Mouse (Mus musculus) lung, postnatal 36 days (tissue): Measurements from ENCODE around the gene Mllt3.

Source experiments
- DNase-seq: peaks from one replicate; pipeline ENCODE4 v3.0.0; 2022; ENCODE audit warnings: mixed read lengths

Mllt3 gene

GRCm38 (mm10) chr4:87870563-87870962, 162.6 kb downstream of the Mllt3 start:
- DNase-seq = peak; percentile 29

- no peak for DNase-seq
Observed at GRCm38 (mm10) chr4:87866564-87866963, 166.6 kb downstream of the Mllt3 start.

- no peak for DNase-seq
Observed at GRCm38 (mm10) chr4:87865848-87866247, 167.3 kb downstream of the Mllt3 start.

- DNase-seq = no peak
Observed at GRCm38 (mm10) chr4:87865041-87865440, 168.1 kb downstream of the Mllt3 start.

- no peak for DNase-seq
Observed at GRCm38 (mm10) chr4:87863212-87863611, 170.0 kb downstream of the Mllt3 start.

- DNase-seq = no peak
Observed at GRCm38 (mm10) chr4:87860723-87861122, 172.4 kb downstream of the Mllt3 start.

- DNase-seq = no peak
Observed at GRCm38 (mm10) chr4:87859148-87859547, 174.0 kb downstream of the Mllt3 start.

GRCm38 (mm10) chr4:87857982-87858381, 175.2 kb downstream of the Mllt3 start:
- DNase-seq = no peak

GRCm38 (mm10) chr4:87852461-87852860, 180.7 kb downstream of the Mllt3 start:
- DNase-seq = peak; percentile 23

GRCm38 (mm10) chr4:87850051-87850450, 183.1 kb downstream of the Mllt3 start:
- DNase-seq = no peak

GRCm38 (mm10) chr4:87844668-87845210, 188.4 kb downstream of the Mllt3 start:
- DNase-seq = no peak

- no peak for DNase-seq
Observed at GRCm38 (mm10) chr4:87840210-87840910, 192.8 kb downstream of the Mllt3 start.

GRCm38 (mm10) chr4:87838716-87839115, 194.4 kb downstream of the Mllt3 start:
- no peak for DNase-seq

- DNase-seq = no peak
Observed at GRCm38 (mm10) chr4:87837471-87838361, 195.4 kb downstream of the Mllt3 start.

- no peak for DNase-seq
Observed at GRCm38 (mm10) chr4:87836257-87836656, 196.9 kb downstream of the Mllt3 start.

- no peak for DNase-seq
Observed at GRCm38 (mm10) chr4:87835191-87835590, 198.0 kb downstream of the Mllt3 start.

- DNase-seq = no peak
Observed at GRCm38 (mm10) chr4:87834310-87834709, 198.9 kb downstream of the Mllt3 start.

GRCm38 (mm10) chr4:87830794-87831306, 202.3 kb downstream of the Mllt3 start:
- DNase-seq = no peak

- DNase-seq = no peak
Observed at GRCm38 (mm10) chr4:87829426-87830063, 203.6 kb downstream of the Mllt3 start.

GRCm38 (mm10) chr4:87826336-87826735, 206.8 kb downstream of the Mllt3 start:
- peak; percentile 4 for DNase-seq

- peak; percentile 11 for DNase-seq
Observed at GRCm38 (mm10) chr4:87823623-87824022, 209.5 kb downstream of the Mllt3 start.

- no peak for DNase-seq
Observed at GRCm38 (mm10) chr4:87823191-87823590, 210.0 kb downstream of the Mllt3 start.

GRCm38 (mm10) chr4:87820911-87821310, 212.3 kb downstream of the Mllt3 start:
- DNase-seq = no peak
